Mouse (Mus musculus): ENCODE measurements at regions not wholly inside any gene's neighbourhood (a gene's known extent, or its start where the extent isn't known, plus 50 kb on each side); places are given as distances from the start of the nearest gene placed in this dataset.

- no peak for ATAC-seq
Observed at GRCm38 (mm10) chr10:37368997-37369679, 230.4 kb upstream of the Marcks start.

GRCm38 (mm10) chr10:37367796-37368195 is 229.1 kb upstream of the Marcks start:
- no peak for ATAC-seq

GRCm38 (mm10) chr10:37364506-37364905 is 225.8 kb upstream of the Marcks start:
- no peak for ATAC-seq

- ATAC-seq = no peak
Observed at GRCm38 (mm10) chr10:37360985-37361384, 222.3 kb upstream of the Marcks start.

- no peak for ATAC-seq
Observed at GRCm38 (mm10) chr10:37358900-37359299, 220.2 kb upstream of the Marcks start.

- no peak for ATAC-seq
Observed at GRCm38 (mm10) chr10:37358334-37358733, 219.6 kb upstream of the Marcks start.

- ATAC-seq = no peak
Observed at GRCm38 (mm10) chr10:37357304-37358060, 218.8 kb upstream of the Marcks start.

GRCm38 (mm10) chr10:37349261-37349660 is 210.5 kb upstream of the Marcks start:
- no peak for ATAC-seq

- no peak for ATAC-seq
Observed at GRCm38 (mm10) chr10:37348416-37348815, 209.7 kb upstream of the Marcks start.

GRCm38 (mm10) chr10:37347661-37348060 is 208.9 kb upstream of the Marcks start:
- no peak for ATAC-seq

GRCm38 (mm10) chr10:37342675-37343074 is 204.0 kb upstream of the Marcks start:
- no peak for ATAC-seq

GRCm38 (mm10) chr10:37339658-37340057 is 200.9 kb upstream of the Marcks start:
- no peak for ATAC-seq

- ATAC-seq = peak; percentile 44
Observed at GRCm38 (mm10) chr10:37338073-37338912, 199.6 kb upstream of the Marcks start.

- ATAC-seq = peak; percentile 92
Observed at GRCm38 (mm10) chr10:37337172-37337620, 198.5 kb upstream of the Marcks start.

- ATAC-seq = no peak
Observed at GRCm38 (mm10) chr10:37335148-37335547, 196.4 kb upstream of the Marcks start.

- no peak for ATAC-seq
Observed at GRCm38 (mm10) chr10:37326168-37326534, 187.4 kb upstream of the Marcks start.

GRCm38 (mm10) chr10:37325514-37326167 is 186.9 kb upstream of the Marcks start:
- no peak for ATAC-seq

- no peak for ATAC-seq
Observed at GRCm38 (mm10) chr10:37323689-37324088, 185.0 kb upstream of the Marcks start.

- ATAC-seq = no peak
Observed at GRCm38 (mm10) chr10:37322809-37323208, 184.1 kb upstream of the Marcks start.

- no peak for ATAC-seq
Observed at GRCm38 (mm10) chr10:37322310-37322709, 183.6 kb upstream of the Marcks start.

- ATAC-seq = peak; percentile 89
Observed at GRCm38 (mm10) chr10:37321171-37321570, 182.5 kb upstream of the Marcks start.

GRCm38 (mm10) chr10:37319746-37320430 is 181.2 kb upstream of the Marcks start:
- ATAC-seq = peak; percentile 32
